Mouse (Mus musculus) megakaryocyte-erythroid progenitor cell, adult 5-6 weeks (primary cell): ENCODE measurements at regions not wholly inside any gene's neighbourhood (a gene's known extent, or its start where the extent isn't known, plus 50 kb on each side); places are given as distances from the start of the nearest gene placed in this dataset.
"Not testable (repeated sequence)": the region's sequence is repeated elsewhere in the genome, so short reads cannot be mapped to it uniquely, and the experiment has no call there.

Experiments used
- ATAC-seq: replicated peaks from 2 replicates; pipeline ENCODE4 v1.8.0; 2016; ENCODE audit warnings: mild to moderate bottlenecking, inconsistent platforms; ENCODE audit not compliant: severe bottlenecking, poor library complexity, low FRiP score, low TSS enrichment

GRCm38 (mm10) chr5:134046086-134046485, 53.4 kb upstream of the Castor2 start:
- ATAC-seq = no peak

GRCm38 (mm10) chr5:134042938-134043337, 56.6 kb upstream of the Castor2 start:
- ATAC-seq = not testable (repeated sequence)

GRCm38 (mm10) chr5:134027316-134027966, 72.1 kb upstream of the Castor2 start:
- no peak for ATAC-seq

- ATAC-seq = no peak
Measured at GRCm38 (mm10) chr5:134019651-134020432, 79.7 kb upstream of the Castor2 start.

GRCm38 (mm10) chr5:134014257-134015163, 85.0 kb upstream of the Castor2 start:
- ATAC-seq = peak; percentile 84

GRCm38 (mm10) chr5:134013206-134013605, 86.3 kb upstream of the Castor2 start:
- no peak for ATAC-seq

- no peak for ATAC-seq
Measured at GRCm38 (mm10) chr5:134009843-134010242, 89.7 kb upstream of the Castor2 start.

GRCm38 (mm10) chr5:134007127-134007771, 92.3 kb upstream of the Castor2 start:
- peak; percentile 83 for ATAC-seq

- peak; percentile 82 for ATAC-seq
Measured at GRCm38 (mm10) chr5:134006470-134007126, 92.9 kb upstream of the Castor2 start.

- no peak for ATAC-seq
Measured at GRCm38 (mm10) chr5:134006001-134006400, 93.5 kb upstream of the Castor2 start.

- no peak for ATAC-seq
Measured at GRCm38 (mm10) chr5:134000100-134000499, 99.4 kb upstream of the Castor2 start.

GRCm38 (mm10) chr5:133999698-134000097, 99.8 kb upstream of the Castor2 start:
- ATAC-seq = no peak

GRCm38 (mm10) chr5:133991994-133992393, 107.5 kb upstream of the Castor2 start:
- ATAC-seq = no peak

- no peak for ATAC-seq
Measured at GRCm38 (mm10) chr5:133991556-133991955, 108.0 kb upstream of the Castor2 start.

GRCm38 (mm10) chr5:133983249-133983966, 116.1 kb upstream of the Castor2 start:
- ATAC-seq = no peak

GRCm38 (mm10) chr5:133970421-133970914, 129.0 kb upstream of the Castor2 start:
- ATAC-seq = no peak

GRCm38 (mm10) chr5:133963301-133963700, 136.2 kb upstream of the Castor2 start:
- no peak for ATAC-seq

- ATAC-seq = no peak
Measured at GRCm38 (mm10) chr5:133940841-133941240, 158.7 kb upstream of the Castor2 start.
